Mouse (Mus musculus) testis, postnatal 14 days (tissue): Measurements from ENCODE around the gene Unc45b.

Experiments used
- DNase-seq: peaks from one replicate; pipeline ENCODE4 v3.0.0; 2021; ENCODE audit warnings: low spot score

Unc45b gene

GRCm38 (mm10) chr11:82910250-82910649 lies at the start of gene Unc45b:
Unc45b (plus strand) TSS chr11:82910550.
- DNase-seq, result no peak

- no peak for DNase-seq
Measured at GRCm38 (mm10) chr11:82860759-82861158, 49.6 kb upstream of the Unc45b start.

DNA sequence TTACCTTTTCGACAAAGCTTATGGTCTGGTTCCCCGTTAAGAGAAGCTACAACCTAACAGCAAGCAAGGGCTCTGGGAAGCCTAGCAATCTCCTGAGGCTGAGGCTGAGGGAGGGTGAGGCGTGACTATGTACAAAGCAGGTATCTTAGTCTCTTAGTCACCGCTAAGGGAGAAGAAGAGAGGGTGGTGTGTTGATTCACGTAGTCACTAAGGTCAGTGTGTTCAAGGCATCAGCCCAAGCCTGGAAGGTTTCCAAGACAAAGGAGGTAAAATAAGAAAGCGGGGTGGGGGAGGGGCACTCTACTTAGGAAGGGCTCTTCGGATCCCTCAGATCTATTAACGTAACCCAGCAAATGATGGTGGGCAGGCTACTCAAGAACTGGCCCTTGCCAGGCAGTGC lies 48.8 kb upstream of the Unc45b start:
- no peak for DNase-seq

GRCm38 (mm10) chr11:82862638-82863037 lies 47.7 kb upstream of the Unc45b start:
- no peak for DNase-seq

DNA sequence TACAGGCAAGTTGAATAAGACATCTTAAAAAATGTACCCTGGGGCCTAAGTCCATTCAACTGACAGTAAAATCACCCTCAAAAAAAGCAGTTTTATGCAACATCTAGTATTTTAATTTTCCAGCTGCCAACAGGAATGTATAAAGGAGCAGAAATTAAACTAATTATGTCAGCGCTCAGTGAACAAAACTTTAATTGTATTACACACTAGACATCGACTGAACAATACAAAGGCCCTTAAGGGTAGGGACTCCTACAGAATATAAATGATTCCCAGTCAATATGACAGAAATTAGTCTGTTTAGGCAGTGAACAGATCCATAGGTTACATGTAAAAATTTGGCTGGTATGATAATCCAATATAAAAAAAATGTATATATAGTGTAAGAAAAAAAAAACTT lies 47.3 kb upstream of the Unc45b start:
- no peak for DNase-seq

GRCm38 (mm10) chr11:82863488-82863931 lies 46.8 kb upstream of the Unc45b start:
- DNase-seq, result no peak

DNA sequence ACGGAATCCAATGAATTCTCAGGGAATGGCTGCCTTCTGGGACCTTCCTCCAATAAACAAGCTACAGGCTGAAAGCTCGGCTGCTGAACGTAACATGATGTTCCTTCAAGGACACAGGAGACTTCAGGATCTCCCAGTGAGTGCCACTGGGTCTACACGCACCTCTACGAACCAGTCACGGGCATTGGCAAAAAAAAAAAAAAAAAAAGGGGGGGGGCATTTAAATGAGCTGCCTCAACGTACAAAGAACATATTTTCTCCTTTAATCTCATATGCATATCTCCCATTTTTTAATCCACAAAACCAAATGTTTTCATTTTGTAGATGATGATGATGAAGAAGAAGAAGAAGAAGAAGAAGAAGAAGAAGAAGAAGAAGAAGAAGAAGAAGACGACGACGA lies 44.4 kb upstream of the Unc45b start:
- DNase-seq, result no peak

- no peak for DNase-seq
Measured at GRCm38 (mm10) chr11:82866850-82867564, 43.3 kb upstream of the Unc45b start.

GRCm38 (mm10) chr11:82867956-82868355 lies 42.4 kb upstream of the Unc45b start:
- DNase-seq, result no peak

- DNase-seq, result no peak
Measured at GRCm38 (mm10) chr11:82869506-82870172, 40.7 kb upstream of the Unc45b start.

DNA sequence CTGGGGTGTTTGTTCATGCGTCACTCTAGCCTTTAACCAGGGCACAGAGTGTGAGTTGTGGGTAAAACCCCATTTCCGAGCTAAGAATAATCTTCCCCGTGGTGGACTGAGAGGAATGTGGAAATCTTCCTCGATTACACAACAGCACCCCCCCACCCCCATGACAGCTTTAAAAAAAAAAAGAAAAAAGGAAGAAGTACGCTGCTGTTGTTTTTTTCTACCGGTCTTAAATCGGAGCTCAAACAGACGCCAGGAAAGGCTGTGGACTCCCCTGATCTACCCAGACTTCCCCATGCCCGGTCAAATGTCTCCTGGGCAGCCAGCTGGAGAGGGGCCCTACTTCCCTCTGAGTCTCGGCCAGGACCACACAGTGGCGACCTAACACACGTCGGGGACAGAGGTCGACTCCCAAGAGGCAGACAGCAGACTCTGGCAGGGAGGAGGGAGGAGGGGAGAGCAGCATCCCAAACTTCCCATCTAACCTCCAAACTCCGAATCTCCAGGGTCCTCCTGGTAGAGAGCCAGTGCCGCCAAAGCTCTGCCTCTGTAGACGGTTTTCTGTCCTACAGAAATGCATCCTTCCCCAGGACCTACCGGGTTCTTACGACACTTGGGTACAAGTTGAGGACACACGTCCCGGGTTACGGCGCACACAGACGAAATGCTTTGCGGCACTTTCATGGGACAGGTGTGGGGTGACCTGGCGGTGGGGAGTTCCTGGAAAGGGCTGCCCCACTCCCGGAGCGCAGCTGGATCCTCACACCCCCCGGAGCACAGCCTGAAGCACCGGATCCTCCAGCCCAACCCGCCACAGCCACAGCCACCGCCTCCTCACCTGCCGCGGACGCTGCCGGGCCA lies 39.9 kb upstream of the Unc45b start:
- DNase-seq, result no peak

- peak; percentile 92 for DNase-seq
Measured at GRCm38 (mm10) chr11:82871031-82871446, 39.3 kb upstream of the Unc45b start, which contains the start of gene Rffl. Rffl (minus strand) TSS chr11:82871210.

DNA sequence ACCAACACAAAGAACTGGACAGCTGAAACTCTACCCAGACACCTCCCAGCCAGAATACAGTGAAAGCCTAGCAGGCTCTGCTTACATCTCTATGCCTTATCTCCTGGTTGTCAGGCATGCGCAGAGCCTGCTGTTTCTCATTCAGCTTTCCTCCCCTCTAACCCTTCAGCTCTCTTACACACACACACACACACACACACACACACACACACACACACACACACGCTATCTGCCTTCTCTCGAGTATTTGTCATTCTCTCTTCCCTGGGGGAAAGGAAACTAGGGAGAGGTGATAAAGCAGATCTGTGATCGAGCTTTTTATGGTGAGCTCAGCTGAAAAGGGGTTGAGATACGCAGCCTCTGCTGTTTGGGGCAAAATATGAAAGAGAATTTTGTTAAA lies 35.4 kb upstream of the Unc45b start:
- DNase-seq, result no peak

GRCm38 (mm10) chr11:82875631-82876030 lies 34.7 kb upstream of the Unc45b start:
- DNase-seq, result no peak

DNA sequence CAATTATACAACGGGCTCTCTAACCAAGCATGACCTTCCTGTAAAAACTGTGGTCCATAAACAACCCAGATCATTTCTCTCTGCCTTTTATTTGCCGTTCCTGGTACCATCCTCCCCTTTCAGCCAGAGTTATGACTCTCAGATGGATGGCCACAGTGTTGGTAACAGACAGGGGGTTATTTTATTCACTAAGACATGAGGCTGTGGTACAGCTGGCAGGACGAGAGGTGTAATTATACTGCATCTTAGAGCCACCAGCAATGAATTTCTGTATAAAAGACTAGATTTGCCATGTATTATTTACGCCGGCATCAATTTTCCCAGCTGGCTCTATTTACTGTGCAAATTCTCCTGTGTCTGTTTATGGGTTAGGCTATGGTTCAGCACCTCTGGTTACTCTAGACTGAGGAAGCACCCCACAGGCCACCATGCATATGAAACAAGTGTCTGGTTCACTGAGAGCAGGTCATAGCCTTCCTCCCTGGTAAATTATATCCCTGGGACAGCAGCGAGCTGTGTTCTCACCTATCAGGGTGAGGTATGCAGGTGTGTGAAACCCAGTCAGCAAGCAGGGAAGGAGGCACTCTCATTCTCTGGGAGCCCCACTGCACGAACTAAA lies 32.5 kb upstream of the Unc45b start:
- DNase-seq, result no peak

- DNase-seq, result no peak
Measured at GRCm38 (mm10) chr11:82883180-82883579, 27.2 kb upstream of the Unc45b start.

DNA sequence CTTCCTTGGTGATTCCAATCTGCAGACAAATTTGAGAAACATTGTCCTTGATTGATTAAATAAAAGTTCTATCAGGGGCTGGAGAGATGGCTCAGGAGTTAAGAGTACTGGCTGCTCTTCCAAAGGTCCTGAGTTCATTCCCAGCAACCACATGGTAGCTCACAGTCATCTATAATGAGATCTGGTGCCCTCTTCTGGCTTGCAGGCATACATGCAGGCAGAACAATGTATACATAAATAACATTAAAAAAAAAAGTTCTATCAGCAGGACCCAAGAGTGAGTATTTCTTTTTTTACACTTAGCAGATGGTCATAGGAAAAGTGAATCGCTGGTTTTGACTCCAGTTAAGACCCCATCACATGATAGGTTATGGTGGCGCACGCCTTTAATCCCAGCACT lies 23.8 kb upstream of the Unc45b start:
- DNase-seq, result no peak

DNA sequence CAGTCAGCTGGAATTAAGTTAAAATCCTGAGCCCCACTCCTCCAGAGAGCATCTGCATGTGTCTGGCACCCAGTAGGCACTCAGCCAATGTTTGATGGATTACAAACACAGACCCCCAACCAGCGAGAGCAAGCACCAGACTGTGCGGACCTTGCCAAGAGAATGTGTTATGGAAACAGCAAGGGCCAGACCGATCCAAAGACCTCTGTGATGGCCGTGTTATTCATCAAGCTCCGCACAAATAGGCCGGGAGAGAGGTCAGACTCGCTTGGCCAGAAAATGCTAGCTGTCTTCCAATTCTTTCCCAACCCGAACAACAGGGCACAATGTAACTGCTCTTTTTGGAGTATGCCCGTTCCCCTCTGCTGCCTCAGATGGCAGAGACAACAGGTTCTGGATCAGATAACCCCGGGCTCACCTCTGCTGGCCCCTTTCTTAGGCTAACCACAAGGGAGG lies 21.8 kb upstream of the Unc45b start:
- no peak for DNase-seq

GRCm38 (mm10) chr11:82889524-82890341 lies 20.6 kb upstream of the Unc45b start:
- peak; percentile 21 for DNase-seq

GRCm38 (mm10) chr11:82890342-82890762 lies 20.0 kb upstream of the Unc45b start, which contains the start of gene Rad51d:
Rad51d (minus strand) TSS chr11:82890614.
- DNase-seq, result peak; percentile 91

DNA sequence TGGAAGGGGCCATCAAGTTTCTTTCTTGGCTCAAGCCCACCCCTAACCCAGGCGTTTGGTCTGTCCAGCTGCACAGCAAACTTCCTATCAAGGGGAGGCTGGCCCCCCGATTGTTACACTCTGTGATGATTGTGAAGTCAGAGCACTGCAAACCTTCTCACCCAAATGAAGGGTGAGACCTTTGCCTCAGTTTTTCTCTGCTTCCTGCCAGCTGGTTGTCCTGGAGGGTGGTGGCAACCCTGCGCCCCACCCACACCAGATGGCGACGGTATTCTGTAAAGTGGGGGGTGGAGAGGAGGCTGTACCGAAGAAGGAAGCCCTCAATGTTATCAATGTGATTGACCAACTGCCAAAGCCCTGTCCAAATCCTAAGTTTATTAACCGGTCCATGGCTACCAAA lies 18.4 kb upstream of the Unc45b start, which contains the start of gene Fndc8:
Gene Fndc8 (plus strand): TSS at position 189 of the 400 bp plus-strand sequence.
- no peak for DNase-seq
